Mouse (Mus musculus) limb, embryonic 11.5 days (tissue): ENCODE measurements around the gene Cbfa2t2. TPM values are rescaled to one million over a fixed set of nuclear protein-coding genes. Genes with fewer than 3 reads are reported as not detected.
A peak's percentile ranks its signal among the peaks of the same experiment; 100 is the strongest.

Experiments
- ATAC-seq: fragments of 200-750 bp; cut with Nextera tagmentation; 2 replicates; pipeline ENCODE4 v1.8.0; 2017; ENCODE audit warnings: low read depth; ENCODE audit not compliant: insufficient number of reproducible peaks, low FRiP score, low TSS enrichment
- DNase-seq: peaks from one replicate; pipeline ENCODE4 v3.0.0-alpha.2; 2015; ENCODE audit warnings: low spot score
- H3K27ac ChIP-seq: fragments of 300-500 bp; sonication (generic); replicated peaks from 2 replicates; pipeline ENCODE4 v1.5.1; 2014; ENCODE audit warnings: low read depth, mild to moderate bottlenecking, low read length
- H3K27me3 ChIP-seq: fragments of 300-500 bp; sonication (generic); 2 replicates; pipeline ENCODE4 v1.6.1; 2014; ENCODE audit warnings: mild to moderate bottlenecking, low read length, mixed read lengths; ENCODE audit not compliant: control insufficient read depth, insufficient read depth
- H3K36me3 ChIP-seq: fragments of 300-500 bp; sonication (generic); 2 replicates; pipeline ENCODE4 v1.6.1; 2014; ENCODE audit warnings: mild to moderate bottlenecking, low read length, moderate library complexity, mixed read lengths; ENCODE audit not compliant: control insufficient read depth, insufficient read depth
- H3K4me1 ChIP-seq: fragments of 300-500 bp; sonication (generic); 2 replicates; pipeline ENCODE4 v1.6.1; 2014; ENCODE audit warnings: low read length, mixed read lengths; ENCODE audit not compliant: control insufficient read depth, insufficient read depth
- H3K4me2 ChIP-seq: fragments of 300-500 bp; sonication (generic); 2 replicates; pipeline ENCODE4 v1.6.1; 2014; ENCODE audit warnings: low read depth, mild to moderate bottlenecking, moderate library complexity; ENCODE audit not compliant: severe bottlenecking
- H3K4me3 ChIP-seq: fragments of 300-500 bp; sonication (generic); 2 replicates; pipeline ENCODE4 v1.5.1; 2014; ENCODE audit warnings: low read depth, low read length
- H3K9ac ChIP-seq: fragments of 300-500 bp; sonication (generic); 2 replicates; pipeline ENCODE4 v1.6.1; 2014; ENCODE audit warnings: mild to moderate bottlenecking, low read length
- H3K9me3 ChIP-seq: fragments of 300-500 bp; sonication (generic); 2 replicates; pipeline ENCODE4 v1.6.1; 2016; ENCODE audit warnings: low read length; ENCODE audit not compliant: control insufficient read depth
- WGBS: fragments of 180-500 bp; shearing (Covaris S2); extraction: QIAGEN DNeasy Blood & Tissue Kit; methylation state at CpG from one replicate; pipeline ENCODE4 v1.1.7; 2014; 5-methylcytosine and 5-hydroxymethylcytosine counted together
- polyA plus RNA-seq: library from polyadenylated mRNA; unstranded; fragments of >200 nt; fragmentation: Nextera tagmentation; extraction: Ambion mirVana; gene quantifications from 2 replicates; pipeline ENCODE4 v1.2.1, GENCODE M21; 2014

The Cbfa2t2 gene
- polyA plus RNA-seq, 1 experiment from 2014 or later, result 44.1 TPM

DNA sequence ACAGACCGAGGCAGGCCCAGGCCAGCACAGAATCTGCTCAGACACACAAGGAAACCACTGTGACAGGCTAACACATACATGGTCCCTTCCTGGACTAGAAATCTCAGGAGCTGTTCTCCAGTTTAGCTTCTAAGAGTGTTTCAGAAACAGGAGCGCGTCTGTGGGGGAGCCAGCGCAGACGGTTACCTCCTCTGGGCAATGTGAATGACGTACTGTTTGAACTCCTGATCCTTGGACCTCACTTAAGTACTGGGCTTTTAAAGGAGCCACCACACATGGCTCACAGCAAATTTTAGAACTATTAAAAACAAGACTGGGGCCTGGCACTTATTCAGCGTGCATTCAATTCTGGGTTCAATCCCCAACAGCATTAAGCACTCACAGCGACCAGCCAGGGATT lies 130.4 kb downstream of the Cbfa2t2 start:
- Histone ChIP-seq H3K4me3 (no peak overlapping the region), H3K36me3 (peaks cover 19% of the 10 kb centered on the region), H3K4me1 (peaks cover 15% of the 10 kb centered on the region), H3K4me2 (no peak overlapping the region), H3K27ac (no peak overlapping the region), H3K9me3 (no peaks in the 10 kb centered on the region), H3K27me3 (no peaks in the 10 kb centered on the region), H3K9ac (no peak overlapping the region)
- WGBS, result 49% methylated on average over 8 of the region's 8 CpGs
- peak; percentile 20 for DNase-seq
- ATAC-seq, result no peak

DNA sequence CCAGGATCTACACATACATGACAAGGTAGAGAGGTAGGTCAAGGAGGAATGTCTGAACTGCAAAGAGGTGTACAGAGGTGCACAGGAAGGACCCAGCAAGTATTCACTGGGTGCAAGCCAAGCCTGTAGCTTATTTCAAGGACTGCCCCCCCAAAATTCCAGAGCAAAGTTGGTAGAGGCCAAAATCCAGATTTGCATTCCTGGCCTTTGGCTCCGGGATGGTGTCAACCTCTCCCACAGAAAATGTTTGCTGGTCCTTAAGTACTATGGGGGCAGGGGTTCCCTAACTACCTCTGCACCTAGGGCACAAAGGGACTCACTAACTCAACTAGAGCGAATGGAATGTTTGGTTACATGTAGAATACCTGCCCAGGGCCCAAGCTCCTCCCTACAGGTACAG lies 131.5 kb downstream of the Cbfa2t2 start:
- Histone ChIP-seq H3K4me3 (peak overlapping the region; percentile 76; the same call in 1 of the 2 replicates), H3K27ac (no peak overlapping the region), H3K4me2 (peak overlapping the region; percentile 82), H3K27me3 (no peaks in the 10 kb centered on the region), H3K9me3 (no peaks in the 10 kb centered on the region), H3K36me3 (peaks cover 14% of the 10 kb centered on the region; the same call in 1 of the 2 replicates), H3K4me1 (peaks cover 15% of the 10 kb centered on the region), H3K9ac (no peak overlapping the region)
- DNase-seq (peak; percentile 21), ATAC-seq (no peak)
- 82% methylated on average over 2 of the region's 2 CpGs for WGBS

DNA sequence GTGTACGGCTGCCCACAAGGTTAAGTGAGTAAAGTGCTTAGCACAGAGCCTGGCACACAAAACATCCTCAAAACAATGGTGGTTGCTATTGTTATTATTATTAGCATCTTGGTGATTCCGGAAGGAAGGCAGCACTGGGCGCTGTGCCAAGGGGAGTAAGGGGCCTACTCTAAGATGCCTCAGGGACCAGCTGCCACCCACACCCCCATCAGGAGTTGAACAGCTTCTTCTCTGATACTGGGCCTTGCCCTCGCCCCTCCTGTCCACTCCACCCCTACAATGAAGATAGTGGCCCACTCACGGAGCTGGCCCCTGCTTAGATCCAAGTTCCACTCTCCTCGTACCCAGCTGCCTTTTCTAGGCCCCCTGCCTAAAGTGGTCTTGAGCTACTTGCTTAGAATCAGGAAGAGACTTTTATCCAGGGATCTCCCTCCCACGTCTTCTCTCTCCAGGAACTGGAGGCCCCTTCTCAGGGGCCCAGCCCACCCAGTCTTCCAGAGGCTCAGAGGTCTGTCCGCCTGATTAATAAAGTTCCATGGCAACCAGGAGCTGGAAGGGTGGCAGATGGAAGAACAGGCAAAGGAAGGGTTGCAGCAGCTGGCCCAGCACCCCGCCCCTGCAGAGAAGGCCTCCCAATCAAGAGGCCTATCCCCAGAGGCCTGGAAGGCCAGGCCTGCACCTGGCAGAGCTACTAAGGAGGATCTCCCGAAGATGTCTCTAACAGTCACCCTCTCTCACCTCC lies 132.2 kb downstream of the Cbfa2t2 start:
- Histone ChIP-seq H3K9ac (peak overlapping the region; percentile 90), H3K27me3 (no peaks in the 10 kb centered on the region), H3K27ac (peak overlapping the region; percentile 84; the same call in 1 of the 2 replicates), H3K4me2 (peak overlapping the region; percentile 82), H3K4me3 (peak overlapping the region; percentile 76), H3K4me1 (peaks cover 15% of the 10 kb centered on the region), H3K9me3 (no peaks in the 10 kb centered on the region), H3K36me3 (peaks cover 8% of the 10 kb centered on the region; the same call in 1 of the 2 replicates)
- WGBS, result 31% methylated on average over 10 of the region's 10 CpGs
- DNase-seq, result peak; percentile 22
- ATAC-seq, result no peak

DNA sequence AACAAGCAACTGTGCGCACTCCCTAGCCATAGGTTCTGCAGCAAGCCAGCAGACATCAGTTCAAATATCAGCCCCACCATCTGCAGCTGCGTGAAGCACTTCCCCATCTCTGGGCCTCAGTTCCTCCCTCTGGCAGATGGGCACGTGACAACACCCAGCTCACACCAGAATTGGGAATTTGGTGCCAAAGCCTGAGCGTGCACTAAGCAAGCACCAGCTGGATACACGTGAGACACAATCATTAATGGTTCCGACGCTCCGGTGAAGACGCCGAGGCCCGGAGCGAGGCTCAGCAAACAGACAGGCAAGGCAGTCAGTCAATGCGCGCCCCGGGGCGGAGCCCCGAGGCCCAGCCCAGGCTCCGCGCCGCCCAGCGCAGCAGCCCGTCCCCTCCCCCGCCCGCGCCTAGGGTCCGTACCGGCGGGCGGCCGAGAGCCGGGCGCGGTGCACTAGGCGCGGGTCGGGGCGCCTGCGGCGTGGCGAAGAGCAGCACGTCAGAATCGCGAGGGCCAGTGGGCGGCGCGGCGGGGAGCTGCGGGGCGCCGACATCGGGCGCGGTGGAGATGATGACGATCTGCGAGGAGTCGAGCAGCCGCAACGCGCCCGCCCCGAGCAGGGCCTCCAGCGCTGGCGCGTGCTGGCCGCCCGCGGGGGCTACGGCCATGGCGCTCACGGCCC lies 132.9 kb downstream of the Cbfa2t2 start:
- H3K4me2 ChIP-seq, result peak overlapping the region; percentile 82
- peaks cover 15% of the 10 kb centered on the region for H3K4me1 ChIP-seq
- H3K4me3 ChIP-seq, result peak overlapping the region; percentile 76
- peak overlapping the region; percentile 84 for H3K27ac ChIP-seq
- H3K27me3 ChIP-seq, result no peaks in the 10 kb centered on the region
- peak overlapping the region; percentile 90 for H3K9ac ChIP-seq
- no peaks in the 10 kb centered on the region for H3K9me3 ChIP-seq
- WGBS, result under 1% methylated on average over 68 of the region's 70 CpGs
- DNase-seq (peak; percentile 75), ATAC-seq (peak; percentile 69)
- H3K36me3 ChIP-seq, result 0 out of 2 replicates have a peak, but pooled peaks cover 2% of the 10 kb centered on the region

DNA sequence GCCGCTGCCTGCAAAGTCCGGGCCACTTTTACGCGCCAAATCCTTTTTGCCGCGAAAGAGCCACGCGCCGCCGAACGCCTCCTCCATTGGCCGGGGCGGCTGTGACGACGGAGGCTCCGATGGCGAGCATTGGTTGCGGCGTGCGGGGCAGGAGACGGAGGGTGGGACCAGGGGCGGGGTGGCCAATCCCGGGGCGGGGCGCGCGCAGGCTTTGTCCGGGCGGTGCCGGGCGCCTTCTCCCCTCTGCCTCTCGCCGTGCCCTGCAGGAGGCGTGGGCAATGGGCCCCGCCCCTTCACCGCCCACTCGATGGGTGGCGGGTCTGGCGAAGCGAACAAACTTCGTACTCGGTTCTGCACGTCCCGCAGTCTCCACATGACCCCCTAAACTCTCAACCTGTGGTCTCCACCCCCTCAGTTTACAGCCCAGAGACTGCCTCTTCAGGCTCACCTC lies 133.6 kb downstream of the Cbfa2t2 start, which contains the start of gene E2f1:
Gene E2f1 (minus strand): TSS at position 57 of the 451 bp plus-strand sequence.
- Histone ChIP-seq H3K4me2 (peak within 1 kb of the TSS; percentile 82), H3K27me3 (no peaks in the 10 kb centered on the region), H3K9me3 (no peaks in the 10 kb centered on the region), H3K4me1 (peaks cover 15% of the 10 kb centered on the region), H3K27ac (peak within 1 kb of the TSS; percentile 84), H3K36me3 (0 out of 2 replicates have a peak, but pooled peaks cover 2% of the 10 kb centered on the region), H3K9ac (peak within 1 kb of the TSS; percentile 90), H3K4me3 (peak within 1 kb of the TSS; percentile 76)
- DNase-seq (peak; percentile 98), ATAC-seq (peak; percentile 94)
- 0% methylated on average over 42 of the region's 44 CpGs for WGBS

DNA sequence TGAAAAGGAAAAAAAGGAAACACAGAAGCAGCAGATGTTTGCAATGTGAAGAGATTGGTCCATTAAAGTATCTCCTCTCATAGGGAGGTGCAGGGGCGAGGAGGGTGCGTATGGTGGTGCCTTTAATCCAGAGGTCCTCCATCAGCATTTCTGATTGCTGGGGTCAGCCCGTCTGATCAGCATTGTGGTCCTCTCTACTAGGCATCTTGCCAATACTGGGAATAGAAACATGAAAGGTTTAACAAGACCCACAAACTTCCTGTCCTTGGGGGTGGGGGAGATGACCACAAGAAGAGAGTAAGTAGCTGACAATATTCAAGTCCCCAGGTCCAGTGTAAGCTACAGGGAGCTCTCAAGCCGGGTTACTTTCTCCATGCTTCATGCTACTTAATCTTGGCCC lies 134.4 kb downstream of the Cbfa2t2 start:
- H3K4me1 ChIP-seq, result peaks cover 15% of the 10 kb centered on the region
- no peak overlapping the region for H3K4me3 ChIP-seq
- ATAC-seq, result no peak
- no peak overlapping the region for H3K4me2 ChIP-seq
- DNase-seq, result no peak
- H3K36me3 ChIP-seq, result no peaks in the 10 kb centered on the region
- no peak overlapping the region for H3K9ac ChIP-seq
- 80% methylated on average over 4 of the region's 4 CpGs for WGBS
- no peaks in the 10 kb centered on the region for H3K27me3 ChIP-seq
- H3K9me3 ChIP-seq, result no peaks in the 10 kb centered on the region
- no peak overlapping the region for H3K27ac ChIP-seq

DNA sequence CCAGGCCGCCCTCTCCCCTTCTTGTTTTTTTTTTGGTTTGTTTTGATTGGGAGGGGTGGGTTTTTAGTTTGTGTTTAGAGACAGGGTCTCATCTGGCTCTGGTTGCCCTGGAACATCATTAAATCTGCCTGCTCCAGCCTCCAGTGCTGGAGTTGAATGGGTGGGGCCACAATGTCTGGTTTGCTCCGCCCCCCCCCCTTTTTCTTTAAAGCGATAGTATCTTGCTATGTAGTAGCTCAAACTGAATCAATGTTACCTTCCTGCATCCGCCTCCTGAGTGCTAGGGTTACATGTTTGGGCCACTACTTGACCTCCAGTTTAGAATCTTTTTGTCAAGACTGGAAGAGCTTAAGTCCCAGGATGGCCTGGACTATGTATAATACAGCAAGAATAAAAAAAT lies 135.0 kb downstream of the Cbfa2t2 start:
- H3K4me2 ChIP-seq, result no peak overlapping the region
- no peaks in the 10 kb centered on the region for H3K9me3 ChIP-seq
- H3K27ac ChIP-seq, result no peak overlapping the region
- no peaks in the 10 kb centered on the region for H3K36me3 ChIP-seq
- no peaks in the 10 kb centered on the region for H3K27me3 ChIP-seq
- DNase-seq (no peak), ATAC-seq (no peak)
- peaks cover 15% of the 10 kb centered on the region for H3K4me1 ChIP-seq
- 78% methylated on average over 4 of the region's 4 CpGs for WGBS
- no peak overlapping the region for H3K9ac ChIP-seq
- H3K4me3 ChIP-seq, result no peak overlapping the region

DNA sequence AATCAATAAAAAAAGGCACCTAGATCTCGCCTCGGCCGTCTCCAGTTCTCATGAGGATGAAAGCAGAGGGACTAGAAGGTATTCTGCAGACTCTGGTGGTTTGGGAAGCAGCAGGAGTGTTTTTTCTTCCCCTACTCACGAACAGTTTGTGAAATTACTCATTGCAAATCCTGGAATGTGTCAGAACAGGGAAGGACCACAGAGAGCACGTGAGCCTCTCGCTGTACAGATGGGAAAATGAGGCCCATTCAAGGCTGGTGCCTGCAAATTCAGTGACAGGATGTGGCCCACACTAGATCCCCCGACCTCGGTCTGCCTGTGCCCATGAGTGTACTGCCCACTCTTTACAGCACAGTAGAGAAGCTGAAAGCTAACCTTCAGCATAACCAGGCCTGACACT lies 135.7 kb downstream of the Cbfa2t2 start:
- no peak overlapping the region for H3K4me3 ChIP-seq
- no peaks in the 10 kb centered on the region for H3K27me3 ChIP-seq
- no peak overlapping the region for H3K27ac ChIP-seq
- no peak for ATAC-seq
- H3K9ac ChIP-seq, result no peak overlapping the region
- H3K36me3 ChIP-seq, result no peaks in the 10 kb centered on the region
- peaks cover 9% of the 10 kb centered on the region for H3K4me1 ChIP-seq
- H3K4me2 ChIP-seq, result no peak overlapping the region
- no peaks in the 10 kb centered on the region for H3K9me3 ChIP-seq
- peak; percentile 20 for DNase-seq
- WGBS, result 81% methylated on average over 8 of the region's 8 CpGs
